Mouse (Mus musculus) left cerebral cortex, postnatal 4 days (tissue): ENCODE results near the gene Spsb3. TPM values are rescaled to one million over a fixed set of nuclear protein-coding genes. Genes with fewer than 3 reads are reported as not detected.

Experiments used
- DNase-seq: peaks from one replicate; pipeline ENCODE4 v3.0.0-alpha.2; 2022
- intact Hi-C: fragments of 180-260 bp; cut with DNase I; formaldehyde crosslinking; loops from one replicate; pipeline ENCODE4 v1.15.1; 2025
- total RNA-seq, 2 experiments: library from RNA; stranded (reverse); gene quantifications; 2 replicates each; pipeline ENCODE4 v1.2.3; 2021

Gene Spsb3
- total RNA-seq: 10 to 100 TPM; 43.6 to 46.0 TPM

- intact Hi-C loops: no loop called here
- peak; percentile 98 for DNase-seq
Measured at GRCm38 (mm10) chr17:24886134-24886931, at the start of gene Spsb3, which contains the start of gene Nubp2. Gene Spsb3 (plus strand): TSS chr17:24886643. Gene Nubp2 (minus strand): TSS chr17:24886349.

DNA sequence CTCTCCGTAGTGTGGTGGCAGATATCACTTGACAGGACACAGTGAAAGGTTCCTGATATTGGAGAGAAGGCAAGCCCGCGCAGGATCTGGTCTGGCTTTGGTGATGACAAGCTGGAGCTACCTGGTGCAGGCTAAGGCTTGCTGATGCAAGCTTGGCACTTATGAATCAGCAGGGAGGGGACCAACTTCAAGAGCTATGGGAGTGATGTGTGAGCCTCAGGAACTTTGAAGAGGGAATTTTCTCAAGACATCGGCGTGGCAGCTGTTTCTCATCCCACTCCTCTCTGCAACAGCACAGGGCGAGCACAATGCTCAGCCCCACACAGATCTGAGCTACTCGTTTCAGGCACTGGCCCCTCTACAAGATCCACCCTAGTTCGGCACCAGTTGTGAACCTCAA, 46.6 kb upstream of the Spsb3 start, which contains the start of gene Hagh:
Gene Hagh, plus strand, starts transcription at position 302 of the 400 bp plus-strand sequence.
- intact Hi-C loops: no loop called here
- no peak for DNase-seq

DNA sequence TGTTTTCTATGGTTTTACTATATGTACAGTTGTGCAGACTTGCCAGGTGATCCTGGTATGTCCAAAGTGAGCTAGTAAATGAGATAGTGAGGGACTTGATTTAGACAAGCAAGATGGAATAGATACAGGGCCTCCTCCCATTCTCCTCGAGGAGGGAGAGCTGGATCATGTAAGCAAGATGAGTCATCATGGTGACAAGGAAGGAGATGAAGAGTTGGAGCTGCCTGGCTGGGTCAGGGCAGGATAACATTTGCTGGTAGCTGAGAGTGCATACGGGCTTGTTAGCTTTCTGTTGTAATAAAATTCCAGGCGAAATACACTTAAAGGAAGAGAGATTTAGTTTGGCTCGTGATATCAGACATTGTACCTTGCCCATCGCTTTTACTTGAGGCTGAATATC, 46.1 kb upstream of the Spsb3 start:
- intact Hi-C loops: no loop called here
- no peak for DNase-seq

DNA sequence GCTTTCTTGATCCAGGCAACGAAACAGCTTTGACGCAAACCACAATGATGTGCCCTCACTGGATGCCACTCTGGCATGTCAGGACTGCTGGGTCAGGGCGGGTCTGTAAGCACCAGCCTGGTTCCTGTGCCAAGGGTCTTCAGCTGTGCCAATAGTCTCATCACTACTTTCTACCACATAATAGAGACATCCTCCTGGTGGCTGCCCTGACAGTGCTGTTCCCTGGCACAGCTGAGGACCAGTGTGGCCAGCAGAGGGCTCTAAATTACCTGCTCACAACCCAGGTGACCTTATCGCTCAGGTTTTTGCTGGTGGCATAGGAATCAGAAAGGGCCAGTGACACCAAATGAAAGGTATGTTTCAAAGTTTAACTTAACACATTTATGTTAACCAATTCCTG, 45.3 kb upstream of the Spsb3 start:
- DNase-seq: no peak
- intact Hi-C loops: no loop called here

DNA sequence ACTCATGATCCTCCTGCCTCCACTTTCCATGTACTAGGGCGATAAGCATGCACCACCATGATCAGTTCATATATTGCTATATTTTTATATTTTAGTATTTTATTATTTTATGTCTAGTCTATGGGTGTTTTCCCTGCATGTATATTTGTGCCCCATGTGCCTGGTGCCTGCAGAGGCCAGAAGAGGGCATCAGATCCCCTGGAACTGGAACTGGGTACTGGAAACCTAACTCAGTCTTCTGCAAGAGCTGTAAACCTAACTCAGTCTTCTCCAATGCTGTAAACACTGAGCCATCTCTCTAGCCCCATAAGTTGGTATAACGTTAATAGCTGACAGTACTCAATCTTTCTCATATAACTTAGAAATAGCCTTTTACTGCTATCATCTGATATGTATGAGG, 43.8 kb upstream of the Spsb3 start:
- DNase-seq: no peak
- intact Hi-C loops: no loop called here

DNA sequence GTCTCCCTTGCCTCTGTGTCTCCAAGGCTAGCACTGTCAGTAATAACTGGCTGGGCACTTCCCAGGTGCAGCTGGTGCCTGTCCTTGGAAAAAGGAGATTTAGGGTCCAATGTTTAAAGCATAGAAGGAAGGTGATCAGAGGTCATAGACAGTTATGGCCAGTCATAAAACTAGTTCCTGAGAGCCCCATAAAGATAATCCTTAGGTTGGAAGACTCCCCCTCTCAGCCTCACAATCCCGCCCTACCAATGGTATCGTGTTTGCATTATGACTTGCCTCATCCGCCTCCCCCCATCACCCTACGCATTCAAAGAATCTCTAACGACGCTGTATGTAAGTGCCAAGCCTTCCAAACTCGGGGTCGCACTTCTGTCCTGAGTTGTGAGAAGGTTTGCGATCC, 41.9 kb upstream of the Spsb3 start:
- no peak for DNase-seq
- intact Hi-C loops: no loop called here

- intact Hi-C loops: no loop called here
- no peak for DNase-seq
Measured at GRCm38 (mm10) chr17:24847386-24847785, 39.1 kb upstream of the Spsb3 start.

DNA sequence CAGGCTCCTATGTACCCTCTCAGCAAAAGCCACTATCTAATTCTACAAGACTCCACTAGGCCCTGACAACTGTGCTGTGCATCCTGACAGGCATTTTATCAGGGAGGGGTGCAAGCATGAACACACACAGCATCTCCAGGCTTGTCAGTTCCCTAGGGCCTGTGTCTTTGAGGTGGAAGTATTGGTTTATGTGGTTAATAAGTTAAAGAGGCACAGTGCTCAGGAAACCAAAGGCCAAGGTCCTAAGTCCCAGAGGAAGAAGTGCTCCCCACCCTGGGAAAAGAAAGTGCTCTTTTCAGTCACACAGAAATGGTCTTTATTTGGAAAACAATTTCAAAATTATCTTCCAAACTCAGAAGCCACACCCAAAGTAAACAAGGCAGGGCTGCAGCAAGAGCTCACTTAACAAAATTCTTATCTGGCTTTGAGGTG, 37.8 kb upstream of the Spsb3 start:
- intact Hi-C loops: no loop called here

DNA sequence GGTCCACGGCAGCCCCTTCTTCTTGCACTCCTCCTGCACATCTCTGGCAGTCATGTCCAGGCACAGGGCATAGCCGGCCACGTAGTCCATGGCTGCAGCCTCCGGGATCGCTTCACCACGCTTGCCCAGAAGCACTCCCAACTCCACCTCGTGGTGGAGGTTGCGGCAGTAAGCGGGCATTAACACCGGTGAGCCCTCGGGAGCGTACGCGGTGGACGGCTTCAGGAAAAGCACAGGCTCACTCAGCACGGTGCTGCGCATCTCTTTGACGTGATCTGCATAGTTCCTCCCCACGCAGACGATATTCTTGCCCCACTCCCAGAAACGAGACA, 36.7 kb upstream of the Spsb3 start:
- no peak for DNase-seq
- intact Hi-C loops: no loop called here

More for the DNA sequence above, 37.8 kb upstream of the Spsb3 start:
- no peak for DNase-seq

DNA sequence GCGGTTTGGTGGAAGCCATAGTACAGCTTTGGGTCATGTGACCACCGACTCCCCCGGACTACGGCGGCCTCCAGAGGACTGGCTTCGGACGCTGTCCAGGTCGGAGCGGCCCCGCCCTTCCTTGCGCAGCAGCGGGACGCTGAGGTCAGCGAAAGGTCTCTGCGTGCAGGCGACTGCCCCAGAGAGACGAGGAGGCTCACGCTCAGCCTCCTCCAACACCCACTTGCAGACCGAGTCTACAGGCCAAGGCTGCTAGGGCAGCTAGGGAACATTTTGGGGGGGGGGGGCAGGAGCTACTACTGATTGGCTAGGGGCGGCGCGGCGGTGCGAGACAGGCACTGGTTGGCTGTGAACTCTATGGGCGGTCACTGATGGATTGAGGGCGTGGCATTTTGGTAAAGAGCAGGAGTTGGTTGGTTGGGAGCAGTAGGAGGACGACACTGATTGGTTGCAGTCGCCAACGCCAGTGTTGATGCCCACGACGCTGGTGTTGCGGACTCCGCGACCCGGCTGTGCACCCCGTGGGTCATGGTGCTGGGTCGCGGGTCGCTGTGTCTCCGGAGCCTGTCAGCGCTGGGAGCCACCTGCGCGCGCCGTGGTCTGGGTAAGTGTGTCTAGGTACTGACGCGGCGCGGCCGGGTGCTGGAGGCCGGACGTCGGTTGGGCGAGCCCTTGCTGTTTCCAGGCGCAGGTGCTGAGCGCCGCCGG, 36.2 kb upstream of the Spsb3 start, which contains the start of gene Fahd1:
Gene Fahd1, minus strand, starts transcription at position 300 of the 708 bp plus-strand sequence.
- peak; percentile 97 for DNase-seq
- intact Hi-C loops: no loop called here

DNA sequence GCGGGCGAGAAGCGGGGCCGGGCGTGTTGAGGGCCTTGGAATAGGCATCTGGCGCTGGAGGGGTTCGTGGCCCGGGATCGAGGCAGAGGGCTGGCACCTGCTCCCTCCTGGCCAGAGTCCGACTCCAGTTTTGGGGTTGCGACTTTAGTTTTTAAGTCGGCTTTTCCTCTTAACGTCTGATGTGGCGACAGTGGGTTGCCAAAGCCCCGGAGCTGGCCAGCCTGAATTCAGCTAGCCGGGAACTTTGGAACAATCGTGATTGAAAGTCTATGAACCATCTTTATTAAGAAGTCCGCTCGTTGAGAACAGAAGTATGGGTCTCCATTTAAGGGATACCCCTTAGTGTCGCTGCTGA, 35.7 kb upstream of the Spsb3 start:
- intact Hi-C loops: no loop called here
- no peak for DNase-seq

DNA sequence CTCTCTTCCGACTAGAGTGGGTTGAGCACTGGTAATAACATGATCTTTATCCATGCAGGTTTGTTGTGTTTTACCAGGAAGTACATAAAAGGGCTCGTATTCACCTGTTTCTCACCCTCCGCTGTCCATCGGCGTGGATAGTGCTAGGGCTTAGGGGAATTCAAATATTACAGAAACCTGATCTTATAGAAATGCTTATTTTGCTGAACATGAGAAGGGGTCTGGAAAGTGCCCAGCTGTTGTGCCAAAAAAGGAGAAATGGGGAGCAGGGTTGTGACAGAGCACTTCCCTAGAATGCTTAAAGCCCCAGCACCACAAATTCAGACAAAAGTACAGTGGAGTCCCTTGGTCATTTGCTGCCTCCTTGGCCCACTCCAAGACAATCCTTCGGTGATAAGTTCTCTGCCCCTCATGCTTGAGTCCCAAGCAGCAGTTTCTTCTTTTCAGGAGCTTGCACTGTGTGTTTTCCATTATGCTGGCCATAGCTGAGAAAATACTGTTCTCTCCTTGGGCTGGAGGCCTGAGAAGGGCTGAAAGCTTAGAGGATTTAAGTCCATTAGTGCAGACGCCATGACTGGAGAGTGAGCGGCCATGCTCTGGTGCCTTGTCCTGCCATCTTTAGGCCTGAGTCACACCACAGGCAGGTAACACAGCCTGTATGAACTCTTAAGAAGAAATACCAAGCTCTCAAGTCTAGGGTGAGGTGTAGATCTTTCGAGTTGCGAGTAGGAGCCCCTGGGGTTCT, 34.9 kb upstream of the Spsb3 start:
- intact Hi-C loops: no loop called here
- DNase-seq: no peak

GRCm38 (mm10) chr17:24855838-24856464, 30.5 kb upstream of the Spsb3 start:
- intact Hi-C loops: no loop called here
- DNase-seq: no peak

DNA sequence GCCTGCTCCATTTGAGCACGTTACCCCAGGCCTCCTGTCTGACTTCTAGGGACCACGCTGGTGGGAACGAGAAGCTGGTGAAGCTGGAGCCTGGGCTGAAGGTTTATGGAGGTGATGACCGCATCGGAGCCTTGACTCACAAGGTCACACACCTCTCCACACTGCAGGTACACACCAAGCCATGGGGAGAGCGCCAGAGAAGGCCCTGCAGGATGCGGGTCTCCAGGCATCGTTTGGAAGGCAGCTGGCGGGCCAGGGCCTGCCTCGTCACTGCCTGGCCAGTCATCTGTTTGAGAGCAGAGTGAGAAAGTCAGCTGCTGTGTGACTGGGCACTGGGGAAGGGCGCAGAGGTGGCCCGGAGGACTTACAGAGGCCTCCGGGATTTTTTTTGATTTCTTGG, 29.9 kb upstream of the Spsb3 start:
- intact Hi-C loops: no loop called here

GRCm38 (mm10) chr17:24857831-24858470, 28.5 kb upstream of the Spsb3 start:
- no peak for DNase-seq
- intact Hi-C loops: no loop called here

More for the DNA sequence above, 29.9 kb upstream of the Spsb3 start:
- no peak for DNase-seq

GRCm38 (mm10) chr17:24858967-24859366, 27.5 kb upstream of the Spsb3 start:
- peak; percentile 61 for DNase-seq
- intact Hi-C loops: no loop called here

GRCm38 (mm10) chr17:24860076-24860475, 26.4 kb upstream of the Spsb3 start:
- DNase-seq: no peak
- intact Hi-C loops: no loop called here

DNA sequence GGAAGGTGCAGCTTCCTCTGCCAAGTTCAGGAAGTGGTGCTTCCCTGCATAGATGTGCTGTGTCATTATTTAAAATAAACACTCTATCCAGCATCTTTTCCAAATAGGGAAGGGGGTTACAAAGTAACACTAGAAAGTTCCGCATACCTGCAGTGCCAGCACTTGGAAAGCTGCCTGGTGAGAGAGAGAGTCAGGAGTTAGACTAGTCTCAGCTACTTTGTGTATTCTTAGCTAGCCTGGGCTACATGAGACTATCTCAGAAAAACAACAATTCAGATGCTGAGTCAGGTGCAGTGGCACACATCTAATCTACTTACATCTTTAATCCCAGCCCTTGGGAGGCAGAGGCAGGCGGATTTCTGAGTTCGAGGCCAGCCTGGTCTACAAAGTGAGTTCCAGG, 24.7 kb upstream of the Spsb3 start:
- DNase-seq: no peak
- intact Hi-C loops: no loop called here

GRCm38 (mm10) chr17:24865776-24866175, 20.7 kb upstream of the Spsb3 start, which contains the start of gene Igfals:
Gene Igfals (plus strand): TSS chr17:24865997.
- intact Hi-C loops: no loop called here
- no peak for DNase-seq

- intact Hi-C loops: no loop called here
- no peak for DNase-seq
Measured at GRCm38 (mm10) chr17:24867914-24868313, 18.5 kb upstream of the Spsb3 start.
